Mouse (Mus musculus) intestine, embryonic 16.5 days (tissue): ENCODE data around the gene Gatb. TPM values are rescaled to one million over a fixed set of nuclear protein-coding genes. Genes with fewer than 3 reads are reported as not detected.
A peak's percentile ranks its signal among the peaks of the same experiment; 100 is the strongest.
"Not testable (repeated sequence)": the region's sequence is repeated elsewhere in the genome, so short reads cannot be mapped to it uniquely, and the experiment has no call there.

ENCODE experiments used
- ATAC-seq: fragments of 200-750 bp; cut with Nextera tagmentation; 2 replicates; pipeline ENCODE4 v1.8.0; 2017; ENCODE audit warnings: moderate TSS enrichment, moderate library complexity
- H3K27ac ChIP-seq: fragments of 300-500 bp; sonication (generic); 2 replicates; pipeline ENCODE4 v1.5.1; 2014; ENCODE audit warnings: mild to moderate bottlenecking, low read length
- H3K27me3 ChIP-seq: fragments of 300-500 bp; sonication (generic); replicated peaks from 2 replicates; pipeline ENCODE4 v1.6.1; 2014; ENCODE audit warnings: low read length, control low read depth, mixed read lengths; ENCODE audit not compliant: control insufficient read depth, insufficient read depth
- H3K36me3 ChIP-seq: fragments of 300-500 bp; sonication (generic); 2 replicates; pipeline ENCODE4 v1.6.1; 2014; ENCODE audit warnings: low read length, control low read depth; ENCODE audit not compliant: control insufficient read depth, insufficient read depth
- H3K4me1 ChIP-seq: fragments of 300-500 bp; sonication (generic); 2 replicates; pipeline ENCODE4 v1.6.1; 2014; ENCODE audit warnings: low read length, control low read depth, mixed read lengths; ENCODE audit not compliant: control insufficient read depth, insufficient read depth
- H3K4me2 ChIP-seq: fragments of 300-500 bp; sonication (generic); 2 replicates; pipeline ENCODE4 v1.6.1; 2014; ENCODE audit warnings: low read depth, low read length, control low read depth
- H3K4me3 ChIP-seq: fragments of 300-500 bp; sonication (generic); 2 replicates; pipeline ENCODE4 v1.5.1; 2014; ENCODE audit warnings: mild to moderate bottlenecking, low read length
- H3K9ac ChIP-seq: fragments of 300-500 bp; sonication (generic); 2 replicates; pipeline ENCODE4 v1.6.1; 2014; ENCODE audit warnings: low read depth, low read length
- H3K9me3 ChIP-seq: fragments of 300-500 bp; sonication (generic); 2 replicates; pipeline ENCODE4 v1.6.1; 2016; ENCODE audit warnings: low read length, control low read depth; ENCODE audit not compliant: control insufficient read depth
- WGBS: fragments of 180-500 bp; shearing (Covaris S2); extraction: QIAGEN DNeasy Blood & Tissue Kit; methylation state at CpG from one replicate; pipeline ENCODE4 v1.1.7; 2014; 5-methylcytosine and 5-hydroxymethylcytosine counted together
- polyA plus RNA-seq: library from polyadenylated mRNA; unstranded; fragments of >200 nt; fragmentation: Nextera tagmentation; extraction: Ambion mirVana; gene quantifications from 2 replicates; pipeline ENCODE4 v1.2.1, GENCODE M21; 2015

Gene Gatb
- polyA plus RNA-seq, 1 experiment from 2014 or later, result 37.8 TPM

DNA sequence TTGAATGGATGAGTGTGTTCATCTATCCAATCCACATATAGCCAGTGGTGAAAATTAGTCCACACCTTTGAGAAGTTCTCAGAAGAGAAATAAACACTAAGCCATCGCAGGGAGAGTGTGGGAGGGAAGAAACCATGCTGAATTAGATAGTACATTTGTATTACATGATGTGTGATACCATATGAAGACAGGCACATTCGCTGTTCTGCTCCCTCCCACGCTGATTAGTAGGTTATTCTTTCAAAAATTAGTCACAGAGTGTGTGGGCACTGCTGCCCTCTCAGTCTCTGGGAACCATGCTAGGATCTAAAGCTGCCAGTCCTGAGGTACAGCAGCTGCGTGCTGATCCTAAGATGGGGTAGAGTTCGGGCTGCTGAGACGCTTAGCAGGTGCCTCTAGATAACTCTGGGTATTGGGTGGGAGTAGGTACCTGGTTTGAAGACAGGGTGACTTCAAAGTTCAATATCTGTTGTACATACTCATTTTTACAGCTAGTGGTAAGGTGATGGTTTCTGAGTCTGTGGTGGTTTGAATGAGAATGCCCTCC is 20.1 kb upstream of the Gatb start:
- H3K4me2 ChIP-seq, result no peak overlapping the region
- WGBS, result 87% methylated on average over 6 of the region's 6 CpGs

GRCm38 (mm10) chr3:85564603-85565002 is 9.3 kb upstream of the Gatb start:
- Histone ChIP-seq H3K27ac (no peak overlapping the region), H3K9me3 (no peaks in the 10 kb centered on the region), H3K36me3 (no peaks in the 10 kb centered on the region), H3K27me3 (no peaks in the 10 kb centered on the region), H3K4me1 (no peaks in the 10 kb centered on the region), H3K4me2 (no peak overlapping the region), H3K4me3 (no peak overlapping the region), H3K9ac (no peak overlapping the region)
- 41% methylated on average over 2 of the region's 2 CpGs for WGBS
- no peak for ATAC-seq

More for the DNA sequence above, 20.1 kb upstream of the Gatb start:
- Histone ChIP-seq H3K27ac (no peak overlapping the region), H3K4me3 (no peak overlapping the region), H3K36me3 (no peaks in the 10 kb centered on the region), H3K9me3 (no peaks in the 10 kb centered on the region), H3K27me3 (no peaks in the 10 kb centered on the region), H3K4me1 (no peaks in the 10 kb centered on the region), H3K9ac (no peak overlapping the region)
- no peak for ATAC-seq

- no peak overlapping the region for H3K4me3 ChIP-seq
- 63% methylated on average over 2 of the region's 2 CpGs for WGBS
- 0 out of 2 replicates have a peak, but pooled peaks cover 3% of the 10 kb centered on the region for H3K4me1 ChIP-seq
- H3K27me3 ChIP-seq, result no peaks in the 10 kb centered on the region
- H3K9ac ChIP-seq, result no peak overlapping the region
- H3K4me2 ChIP-seq, result no peak overlapping the region
- no peak overlapping the region for H3K27ac ChIP-seq
- H3K36me3 ChIP-seq, result no peaks in the 10 kb centered on the region
- ATAC-seq, result no peak
- no peaks in the 10 kb centered on the region for H3K9me3 ChIP-seq
Measured at GRCm38 (mm10) chr3:85571276-85571675, 2.6 kb upstream of the Gatb start.

DNA sequence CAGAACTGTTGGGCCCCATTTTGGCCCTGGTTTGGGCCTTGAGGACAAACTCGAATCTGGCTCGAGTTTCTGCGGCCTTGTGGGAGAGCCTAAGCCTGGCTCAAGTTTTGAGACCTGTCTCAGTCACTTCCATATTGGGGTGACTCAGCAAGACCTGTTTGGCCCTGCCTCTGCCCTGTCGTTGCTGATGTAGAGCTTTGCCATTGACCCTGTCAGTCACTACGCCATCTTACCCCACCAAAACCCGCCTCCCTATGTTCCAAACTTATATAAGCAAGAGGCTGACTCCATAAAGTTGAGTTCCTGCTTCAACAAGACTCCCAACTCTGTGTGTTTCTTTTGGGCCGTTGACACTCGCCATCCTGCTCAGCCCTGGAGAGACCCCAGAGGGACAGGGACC is 1.4 kb upstream of the Gatb start:
- not testable (repeated sequence) for ATAC-seq, H3K36me3 ChIP-seq, H3K4me3 ChIP-seq, H3K4me2 ChIP-seq, H3K4me1 ChIP-seq, H3K9me3 ChIP-seq, H3K27ac ChIP-seq, H3K27me3 ChIP-seq, H3K9ac ChIP-seq
- WGBS, result 88% methylated on average over 8 of the region's 8 CpGs

DNA sequence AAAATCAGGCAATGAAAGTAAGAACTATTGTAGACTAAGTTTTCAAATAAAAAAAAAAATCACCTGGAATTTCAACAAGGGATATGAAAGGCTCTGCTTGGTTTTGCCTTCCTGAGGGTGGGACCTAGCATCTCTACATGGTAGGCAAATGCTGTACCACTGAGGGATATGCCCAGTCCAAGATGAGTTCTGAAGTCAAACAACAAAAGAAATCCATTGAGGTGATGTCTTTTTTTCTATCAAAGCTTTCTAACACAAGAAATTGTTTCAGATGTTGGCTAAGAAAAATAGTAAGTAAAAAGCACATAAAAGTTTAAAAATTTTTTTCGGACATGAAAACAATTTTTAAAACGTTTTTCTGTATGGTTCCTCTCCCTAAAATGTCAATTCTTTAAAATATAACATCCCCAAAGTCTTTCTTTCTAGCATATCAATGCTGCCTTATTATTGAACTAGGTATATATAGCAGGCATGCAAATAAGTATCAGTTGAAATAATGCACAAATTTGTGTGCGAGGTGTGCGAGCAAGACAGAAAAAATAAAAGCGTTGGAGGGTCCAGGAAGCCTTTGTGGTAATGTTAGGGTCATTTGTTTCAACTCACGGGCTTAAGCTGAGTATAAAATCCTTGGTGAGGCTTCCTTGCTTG is 579 bp upstream of the Gatb start:
- Histone ChIP-seq H3K9me3 (no peaks in the 10 kb centered on the region), H3K27ac (peak overlapping the region; percentile 33; the same call in 1 of the 2 replicates), H3K4me2 (peak overlapping the region; percentile 60), H3K4me1 (0 out of 2 replicates have a peak, but pooled peaks cover 3% of the 10 kb centered on the region), H3K27me3 (no peaks in the 10 kb centered on the region), H3K36me3 (no peaks in the 10 kb centered on the region), H3K9ac (0 out of 2 replicates have a peak overlapping the region, but pooled peaks have one; percentile 57), H3K4me3 (peak overlapping the region; percentile 42)
- no peak for ATAC-seq
- WGBS, result 22% methylated on average over 6 of the region's 6 CpGs

GRCm38 (mm10) chr3:85582726-85583125 is 8.8 kb downstream of the Gatb start:
- Histone ChIP-seq H3K27ac (no peak overlapping the region), H3K36me3 (no peaks in the 10 kb centered on the region), H3K27me3 (no peaks in the 10 kb centered on the region), H3K4me2 (no peak overlapping the region), H3K9ac (no peak overlapping the region), H3K9me3 (no peaks in the 10 kb centered on the region), H3K4me1 (no peaks in the 10 kb centered on the region), H3K4me3 (no peak overlapping the region)
- no peak for ATAC-seq
- 74% methylated on average over 2 of the region's 2 CpGs for WGBS

DNA sequence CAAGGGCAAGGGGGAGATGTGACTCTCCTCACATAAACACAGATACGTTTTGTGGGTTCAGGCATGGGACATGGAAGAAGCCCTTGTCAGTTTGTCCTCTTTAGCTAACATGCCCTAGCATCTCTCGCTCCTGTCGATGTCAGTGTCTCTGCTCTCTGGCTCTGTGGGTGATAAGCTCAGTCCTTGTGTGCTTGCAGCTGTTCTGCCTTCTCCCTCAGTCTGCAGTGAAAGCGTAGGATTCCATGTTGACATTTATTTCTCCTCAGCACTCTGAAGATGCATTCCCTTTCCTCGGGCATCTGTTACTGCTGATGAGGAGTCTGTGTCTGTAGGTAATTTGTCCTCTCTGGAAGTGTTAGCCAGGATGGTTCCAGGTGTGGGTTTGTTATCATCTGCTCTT is 9.3 kb downstream of the Gatb start:
- no peaks in the 10 kb centered on the region for H3K27me3 ChIP-seq
- 79% methylated on average over 5 of the region's 5 CpGs for WGBS

GRCm38 (mm10) chr3:85584966-85585365 is 11.0 kb downstream of the Gatb start:
- no peaks in the 10 kb centered on the region for H3K36me3 ChIP-seq
- ATAC-seq, result no peak
- 87% methylated on average over 4 of the region's 4 CpGs for WGBS
- peaks cover 5% of the 10 kb centered on the region; the same call in 1 of the 2 replicates for H3K4me1 ChIP-seq
- H3K4me2 ChIP-seq, result no peak overlapping the region
- no peaks in the 10 kb centered on the region for H3K9me3 ChIP-seq
- no peaks in the 10 kb centered on the region for H3K27me3 ChIP-seq
- H3K9ac ChIP-seq, result no peak overlapping the region
- H3K27ac ChIP-seq, result no peak overlapping the region
- H3K4me3 ChIP-seq, result no peak overlapping the region

More for the DNA sequence above, 9.3 kb downstream of the Gatb start:
- H3K36me3 ChIP-seq, result no peaks in the 10 kb centered on the region
- H3K27ac ChIP-seq, result no peak overlapping the region
- no peak overlapping the region for H3K4me2 ChIP-seq
- no peaks in the 10 kb centered on the region for H3K9me3 ChIP-seq
- H3K9ac ChIP-seq, result no peak overlapping the region
- no peak for ATAC-seq
- H3K4me3 ChIP-seq, result no peak overlapping the region
- H3K4me1 ChIP-seq, result no peaks in the 10 kb centered on the region

- 0 out of 2 replicates have a peak overlapping the region, but pooled peaks have one; percentile 20 for H3K9ac ChIP-seq
- H3K4me1 ChIP-seq, result peaks cover 5% of the 10 kb centered on the region; the same call in 1 of the 2 replicates
- ATAC-seq, result peak; percentile 94
- no peak overlapping the region for H3K4me2 ChIP-seq
- no peaks in the 10 kb centered on the region for H3K27me3 ChIP-seq
- 0 out of 2 replicates have a peak overlapping the region, but pooled peaks have one; percentile 5 for H3K27ac ChIP-seq
- WGBS, result 37% methylated on average over 2 of the region's 2 CpGs
- no peaks in the 10 kb centered on the region for H3K9me3 ChIP-seq
- no peak overlapping the region for H3K4me3 ChIP-seq
- no peaks in the 10 kb centered on the region for H3K36me3 ChIP-seq
Measured at GRCm38 (mm10) chr3:85588701-85589100, 14.8 kb downstream of the Gatb start.
